Mouse (Mus musculus): ENCODE measurements at regions not wholly inside any gene's neighbourhood (a gene's known extent, or its start where the extent isn't known, plus 50 kb on each side); places are given as distances from the start of the nearest gene placed in this dataset.

GRCm38 (mm10) chr10:21446641-21447040, 69.5 kb downstream of the Aldh8a1 start:
- Histone ChIP-seq H3K4me2 (ENCODE audit: low read length) (no peak overlapping the region), H3K27ac (replicated peaks; ENCODE audit: low read depth, low read length) (no peak overlapping the region), H3K36me3 (ENCODE audit: control insufficient read depth, insufficient read depth, low read length) (no peaks in the 10 kb centered on the region), H3K27me3 (ENCODE audit: control insufficient read depth, insufficient read depth, low read length) (no peaks in the 10 kb centered on the region), H3K9me3 (ENCODE audit: control insufficient read depth, low read length) (no peaks in the 10 kb centered on the region), H3K4me3 (replicated peaks; ENCODE audit: low read depth, low read length) (no peak overlapping the region), H3K4me1 (ENCODE audit: control insufficient read depth, insufficient read depth, low read length) (0 out of 2 replicates have a peak, but pooled peaks cover 7% of the 10 kb centered on the region), H3K9ac (replicated peaks; ENCODE audit: low read length) (no peak overlapping the region)
- ATAC-seq (ENCODE audit: low FRiP score, low TSS enrichment) (no peak), DNase-seq (no peak)
- whole genome bisulfite sequencing, result 83% methylated on average over 12 of the region's 12 CpGs

DNA sequence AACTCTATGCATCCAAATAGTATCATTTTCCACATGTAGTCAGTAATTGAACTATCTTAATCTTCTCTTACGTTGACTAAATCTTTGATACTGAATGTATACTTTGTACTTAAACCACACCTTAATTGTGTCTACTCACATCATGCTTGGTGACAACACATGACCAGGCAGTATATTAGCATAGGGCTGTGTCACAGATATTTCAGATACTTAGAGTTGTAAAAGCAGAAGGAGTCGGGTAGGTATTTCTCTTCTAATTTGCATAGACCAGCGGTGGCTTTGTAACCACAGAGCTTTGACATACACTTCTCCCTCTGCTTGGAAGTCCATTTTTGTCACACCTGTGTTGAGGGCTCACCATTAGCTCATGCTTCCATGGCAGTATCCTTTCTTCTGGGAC, 71.0 kb downstream of the Aldh8a1 start:
- no peak overlapping the region for H3K9ac ChIP-seq (replicated peaks; ENCODE audit: low read length)
- no peaks in the 10 kb centered on the region for H3K9me3 ChIP-seq (ENCODE audit: control insufficient read depth, low read length)
- H3K4me3 ChIP-seq (replicated peaks; ENCODE audit: low read depth, low read length), result no peak overlapping the region
- no peak for DNase-seq
- no peak overlapping the region for H3K4me2 ChIP-seq (ENCODE audit: low read length)
- no peaks in the 10 kb centered on the region for H3K27me3 ChIP-seq (ENCODE audit: control insufficient read depth, insufficient read depth, low read length)
- no peak for ATAC-seq (ENCODE audit: low FRiP score, low TSS enrichment)
- H3K4me1 ChIP-seq (ENCODE audit: control insufficient read depth, insufficient read depth, low read length), result 0 out of 2 replicates have a peak, but pooled peaks cover 7% of the 10 kb centered on the region
- no peaks in the 10 kb centered on the region for H3K36me3 ChIP-seq (ENCODE audit: control insufficient read depth, insufficient read depth, low read length)
- 92% methylated on average over 3 of the region's 3 CpGs for WGBS
- H3K27ac ChIP-seq (replicated peaks; ENCODE audit: low read depth, low read length), result no peak overlapping the region

- Histone ChIP-seq H3K4me2 (ENCODE audit: low read length) (no peak overlapping the region), H3K4me1 (ENCODE audit: control insufficient read depth, insufficient read depth, low read length) (0 out of 2 replicates have a peak, but pooled peaks cover 4% of the 10 kb centered on the region), H3K4me3 (replicated peaks; ENCODE audit: low read depth, low read length) (no peak overlapping the region), H3K27me3 (ENCODE audit: control insufficient read depth, insufficient read depth, low read length) (no peaks in the 10 kb centered on the region), H3K9me3 (ENCODE audit: control insufficient read depth, low read length) (no peaks in the 10 kb centered on the region), H3K9ac (replicated peaks; ENCODE audit: low read length) (no peak overlapping the region), H3K27ac (replicated peaks; ENCODE audit: low read depth, low read length) (no peak overlapping the region), H3K36me3 (ENCODE audit: control insufficient read depth, insufficient read depth, low read length) (no peaks in the 10 kb centered on the region)
- DNase-seq, result no peak
- 88% methylated on average over 5 of the region's 5 CpGs for WGBS
- ATAC-seq (ENCODE audit: low FRiP score, low TSS enrichment), result no peak
These were observed 71.9 kb downstream of the Aldh8a1 start for GRCm38 (mm10) chr10:21448942-21449341.

DNA sequence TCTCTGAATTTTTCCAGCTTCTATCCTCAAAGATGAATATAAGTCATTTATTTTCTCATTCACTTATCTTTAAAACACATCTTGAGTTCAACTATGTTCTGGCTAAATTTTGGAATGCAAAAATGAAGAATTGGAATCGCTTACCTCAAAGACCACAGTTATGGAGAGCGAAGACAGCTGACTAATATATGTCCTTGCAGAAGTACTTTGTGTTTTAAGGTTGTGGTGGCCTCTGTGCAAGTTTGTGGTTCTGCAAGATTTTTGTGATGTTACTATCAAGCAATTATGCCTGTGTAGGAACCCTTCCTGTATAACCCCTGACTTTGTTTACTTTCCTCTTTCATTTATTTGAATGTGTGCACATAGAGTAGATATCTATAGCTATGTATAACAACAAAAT, 75.5 kb downstream of the Aldh8a1 start:
- WGBS, result 93% methylated on average over 2 of the region's 2 CpGs
- no peak overlapping the region for H3K27ac ChIP-seq (replicated peaks; ENCODE audit: low read depth, low read length)
- DNase-seq (no peak), ATAC-seq (ENCODE audit: low FRiP score, low TSS enrichment) (no peak)
- H3K27me3 ChIP-seq (ENCODE audit: control insufficient read depth, insufficient read depth, low read length), result no peaks in the 10 kb centered on the region
- no peaks in the 10 kb centered on the region for H3K36me3 ChIP-seq (ENCODE audit: control insufficient read depth, insufficient read depth, low read length)
- H3K9ac ChIP-seq (replicated peaks; ENCODE audit: low read length), result no peak overlapping the region
- no peak overlapping the region for H3K4me2 ChIP-seq (ENCODE audit: low read length)
- no peak overlapping the region for H3K4me3 ChIP-seq (replicated peaks; ENCODE audit: low read depth, low read length)
- H3K9me3 ChIP-seq (ENCODE audit: control insufficient read depth, low read length), result no peaks in the 10 kb centered on the region
- H3K4me1 ChIP-seq (ENCODE audit: control insufficient read depth, insufficient read depth, low read length), result peaks cover 11% of the 10 kb centered on the region; the same call in 1 of the 2 replicates

- WGBS, result 85% methylated on average over 3 of the region's 3 CpGs
- Histone ChIP-seq H3K4me2 (ENCODE audit: low read length) (no peak overlapping the region), H3K36me3 (ENCODE audit: control insufficient read depth, insufficient read depth, low read length) (no peaks in the 10 kb centered on the region), H3K27me3 (ENCODE audit: control insufficient read depth, insufficient read depth, low read length) (no peaks in the 10 kb centered on the region), H3K4me1 (ENCODE audit: control insufficient read depth, insufficient read depth, low read length) (peaks cover 11% of the 10 kb centered on the region; the same call in 1 of the 2 replicates), H3K9me3 (ENCODE audit: control insufficient read depth, low read length) (no peaks in the 10 kb centered on the region), H3K27ac (replicated peaks; ENCODE audit: low read depth, low read length) (no peak overlapping the region), H3K9ac (replicated peaks; ENCODE audit: low read length) (no peak overlapping the region), H3K4me3 (replicated peaks; ENCODE audit: low read depth, low read length) (no peak overlapping the region)
- no peak for DNase-seq
- ATAC-seq (ENCODE audit: low FRiP score, low TSS enrichment), result no peak
These were observed 76.4 kb downstream of the Aldh8a1 start for GRCm38 (mm10) chr10:21453527-21453926.

DNA sequence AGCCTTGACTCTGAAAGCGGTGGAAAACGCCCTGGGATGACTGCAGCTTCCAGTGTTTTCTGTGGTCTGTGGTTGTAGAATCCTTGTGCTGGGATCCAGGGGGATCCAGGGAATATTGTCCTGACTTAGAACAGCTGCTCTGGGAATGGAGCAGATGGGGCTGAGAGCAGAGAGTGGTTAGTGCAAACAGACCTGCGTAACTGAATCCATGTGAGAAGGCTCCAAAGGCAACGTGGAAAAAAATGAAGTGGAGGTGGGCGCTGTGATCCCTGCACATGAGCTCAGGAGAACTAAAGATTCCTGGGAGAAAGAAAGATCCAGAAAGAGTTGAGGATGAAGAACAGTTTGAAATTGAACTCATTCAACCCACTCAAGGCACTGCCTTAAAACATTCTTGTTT, 77.1 kb downstream of the Aldh8a1 start:
- H3K27me3 ChIP-seq (ENCODE audit: control insufficient read depth, insufficient read depth, low read length), result no peaks in the 10 kb centered on the region
- DNase-seq, result no peak
- H3K9ac ChIP-seq (replicated peaks; ENCODE audit: low read length), result no peak overlapping the region
- no peaks in the 10 kb centered on the region for H3K9me3 ChIP-seq (ENCODE audit: control insufficient read depth, low read length)
- H3K27ac ChIP-seq (replicated peaks; ENCODE audit: low read depth, low read length), result no peak overlapping the region
- H3K4me3 ChIP-seq (replicated peaks; ENCODE audit: low read depth, low read length), result no peak overlapping the region
- H3K36me3 ChIP-seq (ENCODE audit: control insufficient read depth, insufficient read depth, low read length), result no peaks in the 10 kb centered on the region
- ATAC-seq (ENCODE audit: low FRiP score, low TSS enrichment), result no peak
- H3K4me1 ChIP-seq (ENCODE audit: control insufficient read depth, insufficient read depth, low read length), result peaks cover 11% of the 10 kb centered on the region; the same call in 1 of the 2 replicates
- no peak overlapping the region for H3K4me2 ChIP-seq (ENCODE audit: low read length)
- 88% methylated on average over 5 of the region's 5 CpGs for WGBS

DNA sequence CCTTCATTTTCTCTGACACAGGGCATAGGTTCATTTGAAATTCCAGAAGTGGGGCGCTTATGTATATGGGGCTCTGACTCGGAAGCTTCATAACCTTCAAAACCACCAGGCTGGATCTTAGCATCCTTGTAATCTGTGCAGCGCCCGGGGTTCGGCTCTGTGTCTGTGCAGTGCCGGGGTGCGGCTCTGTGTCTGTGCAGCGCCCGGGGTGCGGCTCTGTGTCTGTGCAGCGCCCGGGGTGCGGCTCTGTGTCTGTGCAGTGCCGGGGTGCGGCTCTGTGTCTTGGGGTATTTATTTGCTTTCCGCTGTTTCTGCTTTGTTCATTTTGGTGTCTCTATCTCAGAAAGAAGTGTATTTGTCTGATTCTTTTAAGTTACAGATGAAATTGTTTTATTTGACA, 77.7 kb downstream of the Aldh8a1 start:
- H3K9me3 ChIP-seq (ENCODE audit: control insufficient read depth, low read length), result no peaks in the 10 kb centered on the region
- 0 out of 2 replicates have a peak overlapping the region, but pooled peaks have one; percentile 57 for H3K27ac ChIP-seq (replicated peaks; ENCODE audit: low read depth, low read length)
- H3K4me1 ChIP-seq (ENCODE audit: control insufficient read depth, insufficient read depth, low read length), result peaks cover 11% of the 10 kb centered on the region; the same call in 1 of the 2 replicates
- ATAC-seq (ENCODE audit: low FRiP score, low TSS enrichment) (no peak; the same call in 1 of the 2 replicates), DNase-seq (no peak)
- no peak overlapping the region for H3K4me3 ChIP-seq (replicated peaks; ENCODE audit: low read depth, low read length)
- H3K36me3 ChIP-seq (ENCODE audit: control insufficient read depth, insufficient read depth, low read length), result no peaks in the 10 kb centered on the region
- H3K4me2 ChIP-seq (ENCODE audit: low read length), result no peak overlapping the region
- 79% methylated on average over 16 of the region's 16 CpGs for WGBS
- no peak overlapping the region for H3K9ac ChIP-seq (replicated peaks; ENCODE audit: low read length)
- H3K27me3 ChIP-seq (ENCODE audit: control insufficient read depth, insufficient read depth, low read length), result no peaks in the 10 kb centered on the region

DNA sequence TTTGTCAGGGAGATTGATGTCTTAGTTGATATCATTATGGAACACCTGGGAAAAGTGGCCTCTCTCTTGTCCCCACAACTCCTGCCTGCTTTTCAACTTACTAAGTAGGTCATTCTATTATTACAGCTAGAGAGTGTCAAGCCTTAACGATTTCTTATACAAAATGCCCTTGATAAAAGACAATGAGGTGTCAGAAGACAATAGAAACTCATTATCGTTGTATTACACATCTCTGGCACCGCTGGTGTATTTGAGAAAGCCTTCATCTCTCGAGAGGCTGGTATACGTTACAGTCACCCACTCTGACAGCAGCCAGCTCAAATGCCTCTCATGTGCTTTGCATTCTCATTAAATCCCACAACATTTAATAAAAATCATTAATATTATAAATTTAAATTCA, 78.8 kb downstream of the Aldh8a1 start:
- H3K4me3 ChIP-seq (replicated peaks; ENCODE audit: low read depth, low read length), result no peak overlapping the region
- H3K36me3 ChIP-seq (ENCODE audit: control insufficient read depth, insufficient read depth, low read length), result no peaks in the 10 kb centered on the region
- no peak overlapping the region; the same call in 1 of the 2 replicates for H3K27ac ChIP-seq (replicated peaks; ENCODE audit: low read depth, low read length)
- no peak; the same call in 1 of the 2 replicates for ATAC-seq (ENCODE audit: low FRiP score, low TSS enrichment)
- H3K4me2 ChIP-seq (ENCODE audit: low read length), result no peak overlapping the region
- DNase-seq, result peak; percentile 57
- peaks cover 18% of the 10 kb centered on the region; the same call in 1 of the 2 replicates for H3K4me1 ChIP-seq (ENCODE audit: control insufficient read depth, insufficient read depth, low read length)
- no peaks in the 10 kb centered on the region for H3K9me3 ChIP-seq (ENCODE audit: control insufficient read depth, low read length)
- no peak overlapping the region for H3K9ac ChIP-seq (replicated peaks; ENCODE audit: low read length)
- no peaks in the 10 kb centered on the region for H3K27me3 ChIP-seq (ENCODE audit: control insufficient read depth, insufficient read depth, low read length)
- WGBS, result 17% methylated on average over 5 of the region's 5 CpGs

DNA sequence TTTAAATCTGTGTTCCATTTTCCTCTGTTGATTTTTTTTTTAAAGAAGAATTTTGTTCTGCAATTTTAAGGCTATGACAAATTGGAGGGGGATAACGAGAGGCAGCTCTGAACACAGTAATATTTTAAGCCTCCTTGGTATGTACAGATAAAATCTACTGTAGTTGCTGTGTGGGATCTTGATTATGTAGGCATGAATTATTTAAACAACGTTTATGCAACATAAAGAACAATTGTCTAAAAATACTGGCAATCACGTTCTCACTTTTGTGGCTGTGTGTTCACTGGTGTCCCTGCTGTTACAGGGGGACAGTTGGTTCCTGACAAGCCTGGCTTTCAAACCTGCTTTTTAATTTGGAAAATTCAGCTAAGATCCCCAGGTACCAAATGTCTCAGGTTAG, 79.3 kb downstream of the Aldh8a1 start:
- Histone ChIP-seq H3K4me3 (replicated peaks; ENCODE audit: low read depth, low read length) (no peak overlapping the region), H3K4me1 (ENCODE audit: control insufficient read depth, insufficient read depth, low read length) (peaks cover 19% of the 10 kb centered on the region; the same call in 1 of the 2 replicates), H3K36me3 (ENCODE audit: control insufficient read depth, insufficient read depth, low read length) (no peaks in the 10 kb centered on the region), H3K9me3 (ENCODE audit: control insufficient read depth, low read length) (no peaks in the 10 kb centered on the region), H3K27ac (replicated peaks; ENCODE audit: low read depth, low read length) (peak overlapping the region; percentile 46; the same call in 1 of the 2 replicates), H3K9ac (replicated peaks; ENCODE audit: low read length) (no peak overlapping the region), H3K4me2 (ENCODE audit: low read length) (no peak overlapping the region), H3K27me3 (ENCODE audit: control insufficient read depth, insufficient read depth, low read length) (no peaks in the 10 kb centered on the region)
- no peak for ATAC-seq (ENCODE audit: low FRiP score, low TSS enrichment)
- WGBS, result 38% methylated on average over 3 of the region's 3 CpGs
- DNase-seq, result no peak

Measured in midbrain, embryonic 14.5 days (tissue).